Mouse (Mus musculus): ENCODE measurements around the gene Ksr1. TPM values are rescaled to one million over a fixed set of nuclear protein-coding genes. Genes with fewer than 3 reads are reported as not detected.

Ksr1 gene
- total RNA-seq, 2 experiments from 2014 or later = 53.4 to 70.5 TPM

GRCm38 (mm10) chr11:79102280-79102679 is 43.9 kb downstream of the Ksr1 start:
- DNase-seq (ENCODE audit: low spot score in 2 of 2) = no peak
- intact Hi-C loops (cut with DNase I) = no loop called here

GRCm38 (mm10) chr11:79101568-79101967 is 44.6 kb downstream of the Ksr1 start:
- DNase-seq (ENCODE audit: low spot score in 2 of 2) = no peak
- intact Hi-C loops (cut with DNase I) = no loop called here

- DNase-seq (ENCODE audit: low spot score in 2 of 2) = no peak
- intact Hi-C loops (cut with DNase I) = no loop called here
Observed at GRCm38 (mm10) chr11:79099032-79099431, 47.2 kb downstream of the Ksr1 start.

GRCm38 (mm10) chr11:79097736-79098135 is 48.5 kb downstream of the Ksr1 start:
- intact Hi-C loops (cut with DNase I) = no loop called here
- DNase-seq (ENCODE audit: low spot score in 2 of 2) = no peak

- intact Hi-C loops (cut with DNase I) = no loop called here
- DNase-seq (ENCODE audit: low spot score in 2 of 2) = no peak
Observed at GRCm38 (mm10) chr11:79096673-79097072, 49.5 kb downstream of the Ksr1 start.

- intact Hi-C loops (cut with DNase I) = no loop called here
- no peak for DNase-seq (ENCODE audit: low spot score in 2 of 2)
Observed at GRCm38 (mm10) chr11:79095713-79096112, 50.5 kb downstream of the Ksr1 start.

GRCm38 (mm10) chr11:79094727-79095126 is 51.5 kb downstream of the Ksr1 start:
- intact Hi-C loops (cut with DNase I) = no loop called here
- DNase-seq (ENCODE audit: low spot score in 2 of 2) = peak; percentile 37 to 47

- intact Hi-C loops (cut with DNase I) = no loop called here
- DNase-seq (ENCODE audit: low spot score in 2 of 2) = no peak
Observed at GRCm38 (mm10) chr11:79093986-79094695, 52.1 kb downstream of the Ksr1 start.

GRCm38 (mm10) chr11:79093386-79093906 is 52.8 kb downstream of the Ksr1 start:
- no peak for DNase-seq (ENCODE audit: low spot score in 2 of 2)
- intact Hi-C loops (cut with DNase I) = no loop called here

- intact Hi-C loops (cut with DNase I) = no loop called here
- no peak for DNase-seq (ENCODE audit: low spot score in 2 of 2)
Observed at GRCm38 (mm10) chr11:79092802-79093201, 53.4 kb downstream of the Ksr1 start.

- intact Hi-C loops (cut with DNase I) = no loop called here
- DNase-seq (ENCODE audit: low spot score in 2 of 2) = no peak
Observed at GRCm38 (mm10) chr11:79092245-79092644, 54.0 kb downstream of the Ksr1 start.

- DNase-seq (ENCODE audit: low spot score in 2 of 2) = no peak
- intact Hi-C loops (cut with DNase I) = no loop called here
Observed at GRCm38 (mm10) chr11:79089756-79090155, 56.5 kb downstream of the Ksr1 start.

- no peak for DNase-seq (ENCODE audit: low spot score in 2 of 2)
- intact Hi-C loops (cut with DNase I) = no loop called here
Observed at GRCm38 (mm10) chr11:79089027-79089426, 57.2 kb downstream of the Ksr1 start.

GRCm38 (mm10) chr11:79088325-79088724 is 57.9 kb downstream of the Ksr1 start:
- intact Hi-C loops (cut with DNase I) = no loop called here
- DNase-seq (ENCODE audit: low spot score in 2 of 2) = no peak

- intact Hi-C loops (cut with DNase I) = no loop called here
- DNase-seq (ENCODE audit: low spot score in 2 of 2) = no peak
Observed at GRCm38 (mm10) chr11:79087731-79088311, 58.4 kb downstream of the Ksr1 start.

GRCm38 (mm10) chr11:79086787-79087186 is 59.4 kb downstream of the Ksr1 start:
- DNase-seq (ENCODE audit: low spot score in 2 of 2) = no peak
- intact Hi-C loops (cut with DNase I) = no loop called here

- intact Hi-C loops (cut with DNase I) = no loop called here
Observed at GRCm38 (mm10) chr11:79085059-79085458, 61.1 kb downstream of the Ksr1 start.

GRCm38 (mm10) chr11:79083018-79083441 is 63.2 kb downstream of the Ksr1 start:
- DNase-seq (ENCODE audit: low spot score in 2 of 2) = peak; percentile 40 to 43
- intact Hi-C loops (cut with DNase I) = no loop called here

More at GRCm38 (mm10) chr11:79085059-79085458, 61.1 kb downstream of the Ksr1 start:
- no peak for DNase-seq (ENCODE audit: low spot score in 2 of 2)

GRCm38 (mm10) chr11:79080965-79081891 is 65.0 kb downstream of the Ksr1 start:
- intact Hi-C loops (cut with DNase I) = no loop called here
- no peak for DNase-seq (ENCODE audit: low spot score in 2 of 2)

- peak in 1 of 2 experiments; percentile 33 for DNase-seq (ENCODE audit: low spot score in 2 of 2)
- intact Hi-C loops (cut with DNase I) = no loop called here
Observed at GRCm38 (mm10) chr11:79080081-79080480, 66.1 kb downstream of the Ksr1 start.

Measured in left cerebral cortex, postnatal 36 days (tissue).